Mouse (Mus musculus): ENCODE results near the gene Cep112. TPM values are rescaled to one million over a fixed set of nuclear protein-coding genes. Genes with fewer than 3 reads are reported as not detected.

Cep112 gene
- polyA plus RNA-seq, 1 experiment from 2014 or later, result 14.4 TPM

DNA sequence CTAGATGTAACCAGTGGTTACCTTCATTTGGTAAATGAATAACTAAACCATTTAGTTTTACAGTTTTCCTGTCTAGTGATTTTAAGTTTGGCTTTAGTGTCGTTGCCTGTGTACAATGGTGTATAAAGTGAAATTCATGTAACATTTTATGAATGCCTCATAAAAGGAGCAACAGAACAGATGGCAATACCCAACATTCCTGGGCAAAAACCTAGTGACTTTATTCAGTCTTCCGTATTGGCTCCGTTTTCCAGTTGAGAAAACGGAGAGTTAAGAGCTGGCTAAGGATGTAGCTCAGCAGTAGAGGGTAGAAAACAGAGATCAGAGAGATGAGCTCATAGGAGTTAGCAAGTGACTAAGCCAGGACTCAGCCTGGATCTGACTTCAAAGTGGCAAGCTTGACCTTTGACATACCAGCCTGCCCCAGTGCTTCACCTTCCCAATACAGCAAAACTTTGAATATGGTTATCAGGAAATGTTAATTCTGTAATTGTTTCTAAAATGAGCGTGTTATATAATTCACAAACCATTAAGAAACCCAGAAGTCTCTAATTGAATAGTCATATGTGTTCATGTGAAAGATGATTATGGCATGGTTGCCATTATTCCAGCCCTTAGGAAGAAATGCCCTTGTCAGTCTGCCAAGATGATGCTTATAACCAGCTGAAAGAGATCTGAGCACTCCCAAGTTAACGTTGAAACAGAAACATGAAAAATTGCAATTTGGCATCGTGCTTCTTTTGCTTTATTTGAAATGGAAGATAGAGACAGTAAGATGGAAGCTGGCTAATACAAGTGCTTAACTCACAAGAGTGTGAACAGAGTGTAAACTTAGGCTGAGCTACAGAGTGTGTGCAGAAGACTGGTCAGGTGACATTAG lies 328.6 kb downstream of the Cep112 start:
- no peak overlapping the region for H3K9ac ChIP-seq
- no peaks in the 10 kb centered on the region for H3K9me3 ChIP-seq (replicated peaks)
- H3K27ac ChIP-seq (replicated peaks), result peak overlapping the region; percentile 55; the same call in 1 of the 2 replicates
- H3K4me1 ChIP-seq, result peaks cover 45% of the 10 kb centered on the region
- no peaks in the 10 kb centered on the region for H3K36me3 ChIP-seq
- no peak overlapping the region for H3K4me2 ChIP-seq (replicated peaks)
- no peak for ATAC-seq (ENCODE audit: insufficient number of reproducible peaks, low FRiP score, low TSS enrichment, low read depth)
- H3K27me3 ChIP-seq, result no peaks in the 10 kb centered on the region
- H3K4me3 ChIP-seq (replicated peaks), result no peak overlapping the region
- 40% methylated on average over 7 of the region's 7 CpGs for WGBS

DNA sequence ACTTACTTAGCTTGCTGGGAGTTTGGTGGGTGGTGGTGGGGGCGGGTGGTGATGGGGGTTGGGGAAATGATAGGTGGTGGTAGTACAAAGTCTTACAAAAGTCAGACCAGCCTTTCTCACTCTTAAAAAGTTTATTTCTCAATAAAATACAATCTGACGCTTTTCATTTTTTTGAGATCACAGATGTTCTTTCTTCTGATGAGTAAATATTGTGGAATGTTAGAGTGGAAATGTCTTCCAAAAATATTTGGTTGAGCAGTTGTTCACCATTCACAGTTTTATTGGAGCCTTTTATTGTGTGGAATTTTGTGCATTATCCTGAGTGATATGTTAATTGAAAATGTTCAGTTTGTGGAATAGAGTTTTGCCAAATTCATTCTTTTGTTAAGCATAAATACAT lies 332.2 kb downstream of the Cep112 start:
- Histone ChIP-seq H3K4me1 (peaks cover 27% of the 10 kb centered on the region), H3K27ac (replicated peaks) (no peak overlapping the region; the same call in 1 of the 2 replicates), H3K4me3 (replicated peaks) (no peak overlapping the region), H3K36me3 (0 out of 2 replicates have a peak, but pooled peaks cover 3% of the 10 kb centered on the region), H3K9ac (no peak overlapping the region), H3K4me2 (replicated peaks) (no peak overlapping the region), H3K9me3 (replicated peaks) (no peaks in the 10 kb centered on the region), H3K27me3 (no peaks in the 10 kb centered on the region)
- no peak for ATAC-seq (ENCODE audit: insufficient number of reproducible peaks, low FRiP score, low TSS enrichment, low read depth)
- 43% methylated on average over 2 of the region's 2 CpGs for WGBS

DNA sequence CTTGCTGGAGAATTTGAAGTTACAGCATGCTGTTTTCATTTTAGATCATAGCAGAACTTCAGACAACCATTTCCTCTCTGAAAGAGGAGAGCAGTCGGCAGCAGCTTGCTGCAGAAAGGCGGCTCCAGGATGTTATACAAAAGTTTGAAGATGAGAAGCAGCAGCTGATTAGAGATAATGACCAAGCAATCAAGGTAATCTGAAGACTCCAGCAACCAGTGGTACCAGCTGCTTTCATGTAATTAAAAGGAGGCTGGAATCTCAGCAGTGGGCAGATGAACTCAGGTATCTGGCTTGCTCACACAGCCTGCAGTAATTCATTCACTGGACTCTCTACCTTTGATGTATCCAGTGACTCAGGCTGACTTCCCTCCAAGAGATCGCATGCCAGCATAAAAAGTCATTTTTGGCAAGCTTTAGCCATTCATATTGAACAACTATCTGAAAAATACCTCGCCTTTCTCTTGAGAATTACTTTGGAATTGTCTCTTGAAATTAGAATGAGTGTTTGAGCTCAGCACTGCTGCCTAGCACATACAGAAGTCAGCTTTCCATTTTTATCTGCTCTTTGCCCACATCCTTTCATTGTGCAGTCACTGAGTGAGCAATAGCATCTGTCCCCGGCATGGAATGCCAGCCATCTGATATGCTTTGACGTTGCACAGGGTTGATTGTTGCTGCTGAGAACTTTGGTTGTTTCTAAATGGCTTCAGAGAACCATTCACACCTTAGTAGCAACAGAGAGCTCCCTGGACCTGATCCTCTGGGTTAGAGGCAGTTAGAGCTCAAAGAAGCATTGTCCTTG lies 332.8 kb downstream of the Cep112 start:
- no peak overlapping the region for H3K4me3 ChIP-seq (replicated peaks)
- 18% methylated on average over 6 of the region's 6 CpGs for WGBS

DNA sequence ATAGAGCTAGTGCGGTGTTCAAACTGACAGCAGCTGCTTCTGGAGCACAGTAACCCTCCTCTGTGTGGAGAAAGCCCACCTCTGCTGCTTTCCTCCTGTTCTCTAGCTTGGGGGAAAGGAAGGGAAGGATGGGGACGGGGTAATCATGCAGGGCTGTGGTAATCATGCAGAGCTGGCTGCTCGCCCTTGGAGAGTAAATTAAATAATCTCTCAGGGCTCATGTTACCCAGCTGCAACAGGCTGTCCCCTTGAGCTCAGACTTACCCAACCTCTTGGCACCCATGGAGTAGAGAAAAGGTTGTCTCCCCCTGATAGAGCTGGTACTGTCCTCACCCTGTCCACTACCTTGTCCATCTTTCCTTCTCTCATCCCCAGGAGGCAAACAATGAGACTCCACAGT lies 345.1 kb downstream of the Cep112 start:
- no peak overlapping the region for H3K4me3 ChIP-seq (replicated peaks)
- no peaks in the 10 kb centered on the region for H3K9me3 ChIP-seq (replicated peaks)
- no peak overlapping the region for H3K4me2 ChIP-seq (replicated peaks)
- WGBS, result 38% methylated on average over 3 of the region's 3 CpGs
- H3K9ac ChIP-seq, result no peak overlapping the region
- H3K4me1 ChIP-seq, result 0 out of 2 replicates have a peak, but pooled peaks cover 3% of the 10 kb centered on the region
- no peaks in the 10 kb centered on the region for H3K27me3 ChIP-seq
- ATAC-seq (ENCODE audit: insufficient number of reproducible peaks, low FRiP score, low TSS enrichment, low read depth), result no peak
- H3K36me3 ChIP-seq, result no peaks in the 10 kb centered on the region
- H3K27ac ChIP-seq (replicated peaks), result no peak overlapping the region

More for the DNA sequence above, 332.8 kb downstream of the Cep112 start:
- H3K4me1 ChIP-seq, result peaks cover 23% of the 10 kb centered on the region
- H3K27ac ChIP-seq (replicated peaks), result peak overlapping the region; percentile 35
- H3K27me3 ChIP-seq, result no peaks in the 10 kb centered on the region
- H3K4me2 ChIP-seq (replicated peaks), result no peak overlapping the region
- ATAC-seq (ENCODE audit: insufficient number of reproducible peaks, low FRiP score, low TSS enrichment, low read depth), result no peak
- H3K9ac ChIP-seq, result no peak overlapping the region
- 0 out of 2 replicates have a peak, but pooled peaks cover 3% of the 10 kb centered on the region for H3K36me3 ChIP-seq
- H3K9me3 ChIP-seq (replicated peaks), result no peaks in the 10 kb centered on the region

DNA sequence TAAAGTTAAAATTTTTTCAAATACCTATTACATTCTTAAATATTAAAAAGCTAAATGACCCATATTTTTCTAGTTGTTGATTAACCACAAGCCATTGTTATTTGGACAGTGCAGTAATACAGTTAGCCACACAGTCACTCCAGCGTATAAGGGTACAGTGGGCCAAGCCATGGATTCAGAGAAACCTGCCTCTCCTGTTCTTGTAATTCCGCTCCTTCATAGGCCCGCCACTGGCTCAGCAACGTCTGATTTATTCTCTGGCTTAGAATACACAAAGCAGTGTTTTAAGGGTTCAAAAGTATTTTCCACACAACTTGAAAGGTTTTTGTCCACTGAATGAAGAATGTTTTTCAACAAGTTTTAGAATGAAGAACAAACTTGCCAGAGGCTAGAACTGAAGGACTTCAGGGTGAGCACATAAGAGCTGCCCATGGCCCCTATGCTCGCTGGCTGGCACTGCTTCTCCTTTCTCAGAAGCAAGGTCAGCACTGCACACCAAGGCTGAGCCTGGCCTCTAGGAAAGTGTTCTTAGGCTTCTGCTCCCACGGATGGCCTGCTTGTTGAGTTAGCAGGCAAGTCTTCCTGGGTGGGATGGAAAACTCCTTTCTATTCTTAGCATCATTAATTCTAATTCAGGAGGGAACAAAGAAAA lies 349.2 kb downstream of the Cep112 start:
- H3K4me3 ChIP-seq (replicated peaks), result no peak overlapping the region
- WGBS, result 51% methylated on average over 6 of the region's 6 CpGs
- H3K4me2 ChIP-seq (replicated peaks), result no peak overlapping the region
- no peak overlapping the region for H3K27ac ChIP-seq (replicated peaks)
- no peak overlapping the region for H3K9ac ChIP-seq
- no peaks in the 10 kb centered on the region for H3K9me3 ChIP-seq (replicated peaks)
- H3K27me3 ChIP-seq, result no peaks in the 10 kb centered on the region
- no peak for ATAC-seq (ENCODE audit: insufficient number of reproducible peaks, low FRiP score, low TSS enrichment, low read depth)
- H3K4me1 ChIP-seq, result 0 out of 2 replicates have a peak, but pooled peaks cover 3% of the 10 kb centered on the region
- H3K36me3 ChIP-seq, result no peaks in the 10 kb centered on the region

DNA sequence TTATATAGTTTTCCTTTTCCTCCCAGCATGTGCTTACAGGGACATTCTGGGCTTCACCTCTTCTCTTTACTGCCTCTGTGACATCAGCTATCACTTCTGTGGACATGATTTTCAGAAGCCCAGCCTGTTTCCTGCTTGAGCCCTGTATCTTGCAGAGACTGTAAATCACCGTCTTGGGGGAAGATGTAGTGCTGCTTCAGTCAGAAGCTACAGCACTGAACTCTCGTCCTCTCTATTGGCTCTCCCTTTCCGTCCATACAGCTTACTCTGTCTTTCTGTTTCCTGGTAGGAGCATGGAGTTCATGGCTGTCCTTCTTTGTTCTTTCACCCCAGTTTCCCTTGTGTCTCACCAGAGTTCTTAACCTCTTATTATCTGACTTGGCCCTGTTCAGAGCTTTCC lies 352.2 kb downstream of the Cep112 start:
- H3K27ac ChIP-seq (replicated peaks), result no peak overlapping the region
- no peak overlapping the region for H3K9ac ChIP-seq
- WGBS, result 78% methylated on average over 3 of the region's 3 CpGs
- H3K4me3 ChIP-seq (replicated peaks), result no peak overlapping the region
- H3K36me3 ChIP-seq, result no peaks in the 10 kb centered on the region
- no peak for ATAC-seq (ENCODE audit: insufficient number of reproducible peaks, low FRiP score, low TSS enrichment, low read depth)
- no peaks in the 10 kb centered on the region for H3K27me3 ChIP-seq
- no peaks in the 10 kb centered on the region for H3K9me3 ChIP-seq (replicated peaks)
- H3K4me2 ChIP-seq (replicated peaks), result no peak overlapping the region
- 0 out of 2 replicates have a peak, but pooled peaks cover 3% of the 10 kb centered on the region for H3K4me1 ChIP-seq

DNA sequence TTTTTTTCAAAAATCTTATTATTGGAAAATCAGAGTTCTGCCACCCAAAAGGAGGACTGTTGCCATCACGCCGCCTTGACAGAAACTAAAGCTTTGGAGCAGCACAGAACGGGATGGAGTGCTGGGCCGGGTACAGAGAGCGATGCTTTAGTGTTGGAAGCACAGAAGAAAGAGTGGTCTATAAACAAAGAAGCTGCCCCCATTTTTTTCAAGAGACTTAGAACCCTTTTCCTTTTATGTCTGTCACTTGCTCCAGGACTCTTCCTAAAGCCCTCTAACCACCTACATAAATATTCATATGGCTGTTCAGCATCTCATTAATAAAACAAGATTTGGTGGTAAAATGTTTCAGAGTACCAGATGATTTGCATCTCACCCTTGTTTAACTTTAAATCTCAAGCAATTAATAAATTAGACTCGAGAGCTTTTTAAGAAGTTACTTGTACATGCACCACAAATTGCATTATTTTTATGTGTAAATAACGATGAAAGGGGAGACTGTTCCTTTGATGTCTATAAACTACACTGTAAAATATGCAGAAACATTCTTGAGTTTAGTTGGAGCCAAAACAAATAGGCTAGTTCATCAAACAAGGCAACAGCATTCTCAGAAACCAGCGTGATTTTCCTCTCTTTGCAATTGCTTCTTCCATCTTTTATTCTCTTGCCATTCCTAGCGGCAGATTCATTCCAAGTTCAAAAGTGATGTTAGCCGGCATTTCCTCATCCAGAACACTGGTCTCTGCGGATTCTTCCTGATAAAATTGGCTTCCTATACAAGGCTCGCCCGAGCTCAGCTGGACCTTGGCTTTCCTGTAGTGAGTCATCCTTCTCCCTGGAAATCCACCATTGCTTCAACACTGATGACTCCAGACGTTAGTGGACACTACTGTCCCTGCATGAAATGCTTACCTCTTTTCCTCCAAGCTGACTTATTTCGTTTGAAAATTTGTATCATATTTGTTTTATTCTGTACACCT lies 355.6 kb downstream of the Cep112 start:
- Histone ChIP-seq H3K27me3 (no peaks in the 10 kb centered on the region), H3K9ac (no peak overlapping the region), H3K4me3 (replicated peaks) (no peak overlapping the region), H3K4me2 (replicated peaks) (no peak overlapping the region), H3K9me3 (replicated peaks) (no peaks in the 10 kb centered on the region), H3K4me1 (no peaks in the 10 kb centered on the region), H3K27ac (replicated peaks) (no peak overlapping the region), H3K36me3 (no peaks in the 10 kb centered on the region)
- no peak for ATAC-seq (ENCODE audit: insufficient number of reproducible peaks, low FRiP score, low TSS enrichment, low read depth)
- 69% methylated on average over 15 of the region's 15 CpGs for whole genome bisulfite sequencing

DNA sequence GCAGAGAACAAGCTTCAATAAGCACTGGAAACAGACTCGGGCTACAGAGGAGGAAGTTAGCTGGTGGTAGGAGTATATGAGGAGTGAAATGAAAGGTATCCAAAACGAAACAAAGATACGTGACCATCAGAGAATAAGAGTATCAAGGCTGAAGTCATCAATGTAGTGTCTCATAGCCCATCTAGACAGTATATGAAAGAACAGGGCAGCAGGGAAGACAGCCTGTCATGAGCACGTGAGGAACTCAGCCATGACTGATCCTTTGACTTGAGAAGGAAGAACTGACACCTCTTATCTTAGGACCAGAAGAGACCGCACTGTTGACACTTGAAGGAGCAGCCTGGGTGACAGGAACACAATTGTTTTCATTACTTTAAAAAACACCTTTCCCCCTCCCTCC lies 373.4 kb downstream of the Cep112 start:
- Histone ChIP-seq H3K9ac (no peak overlapping the region), H3K4me2 (replicated peaks) (no peak overlapping the region), H3K27me3 (no peaks in the 10 kb centered on the region), H3K36me3 (no peaks in the 10 kb centered on the region), H3K27ac (replicated peaks) (no peak overlapping the region), H3K4me1 (0 out of 2 replicates have a peak, but pooled peaks cover 4% of the 10 kb centered on the region), H3K9me3 (replicated peaks) (no peaks in the 10 kb centered on the region), H3K4me3 (replicated peaks) (no peak overlapping the region)
- no peak for ATAC-seq (ENCODE audit: insufficient number of reproducible peaks, low FRiP score, low TSS enrichment, low read depth)
- 85% methylated on average over 5 of the region's 5 CpGs for WGBS

DNA sequence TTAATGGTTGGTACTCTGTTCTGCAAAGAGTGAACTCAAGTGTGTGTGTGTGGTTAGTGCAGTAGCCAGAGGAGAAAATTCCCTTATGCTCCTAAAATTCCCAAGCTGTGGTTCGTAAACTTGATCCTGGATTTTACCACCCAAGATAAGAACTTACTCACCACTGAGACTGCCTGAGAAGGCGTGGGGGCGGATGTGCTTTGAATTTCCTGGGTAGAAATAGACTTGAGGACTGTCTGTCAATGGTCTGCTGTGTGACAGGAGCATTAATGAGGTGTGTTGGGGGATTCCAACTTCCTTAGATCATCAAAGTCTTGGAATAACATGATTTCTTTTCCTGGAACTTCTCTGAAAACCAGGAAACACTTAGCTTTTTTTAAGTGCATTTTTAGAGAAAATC lies 374.7 kb downstream of the Cep112 start:
- H3K4me2 ChIP-seq (replicated peaks), result no peak overlapping the region
- WGBS, result 50% methylated on average over 3 of the region's 3 CpGs
- no peaks in the 10 kb centered on the region for H3K36me3 ChIP-seq
- H3K27me3 ChIP-seq, result no peaks in the 10 kb centered on the region
- no peak overlapping the region for H3K4me3 ChIP-seq (replicated peaks)
- no peak overlapping the region for H3K27ac ChIP-seq (replicated peaks)
- ATAC-seq (ENCODE audit: insufficient number of reproducible peaks, low FRiP score, low TSS enrichment, low read depth), result no peak
- 0 out of 2 replicates have a peak, but pooled peaks cover 4% of the 10 kb centered on the region for H3K4me1 ChIP-seq
- no peaks in the 10 kb centered on the region for H3K9me3 ChIP-seq (replicated peaks)
- H3K9ac ChIP-seq, result no peak overlapping the region

DNA sequence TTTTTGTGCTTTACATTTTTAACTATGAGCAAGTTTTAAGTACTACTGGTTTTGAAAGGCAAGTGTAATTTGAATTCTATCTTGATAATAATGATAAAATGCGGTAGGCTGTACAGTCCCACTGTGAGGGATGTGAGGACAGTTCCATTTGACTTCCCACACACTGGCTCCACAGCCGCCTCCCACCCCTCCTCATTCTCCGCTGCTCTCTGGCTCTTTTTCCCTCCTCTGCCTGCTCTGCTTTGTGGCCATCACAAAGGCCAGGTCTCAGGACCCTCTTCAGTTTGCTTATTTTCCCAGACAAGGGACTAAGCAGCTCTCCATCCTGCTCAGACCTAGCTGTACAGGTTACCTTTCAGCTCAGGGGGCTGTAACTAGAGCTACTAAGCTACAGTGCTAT lies 379.0 kb downstream of the Cep112 start:
- no peaks in the 10 kb centered on the region for H3K9me3 ChIP-seq (replicated peaks)
- 87% methylated on average over 3 of the region's 3 CpGs for WGBS
- 0 out of 2 replicates have a peak, but pooled peaks cover 4% of the 10 kb centered on the region for H3K4me1 ChIP-seq
- no peaks in the 10 kb centered on the region for H3K27me3 ChIP-seq
- no peak overlapping the region for H3K4me3 ChIP-seq (replicated peaks)
- no peaks in the 10 kb centered on the region for H3K36me3 ChIP-seq
- H3K9ac ChIP-seq, result no peak overlapping the region
- no peak for ATAC-seq (ENCODE audit: insufficient number of reproducible peaks, low FRiP score, low TSS enrichment, low read depth)
- no peak overlapping the region for H3K4me2 ChIP-seq (replicated peaks)
- no peak overlapping the region for H3K27ac ChIP-seq (replicated peaks)
